Mouse (Mus musculus): ENCODE data around the gene Dand5.

The Dand5 gene

GRCm38 (mm10) chr8:84822723-84823122 is at the start of gene Dand5:
Dand5 (minus strand) TSS chr8:84822823.
- DNase-seq = no peak

GRCm38 (mm10) chr8:84871376-84872308 is 49.0 kb upstream of the Dand5 start, which contains the start of gene Syce2:
Syce2 (plus strand) TSS chr8:84872111.
- DNase-seq = peak; percentile 69 to 81

- DNase-seq = peak; percentile 93 to 96
Measured at GRCm38 (mm10) chr8:84856864-84857441, 34.3 kb upstream of the Dand5 start, which contains the start of gene Farsa. Farsa (plus strand) TSS chr8:84856989.

GRCm38 (mm10) chr8:84856434-84856833 is 33.8 kb upstream of the Dand5 start:
- DNase-seq = no peak

GRCm38 (mm10) chr8:84847684-84848435 is 25.2 kb upstream of the Dand5 start:
- DNase-seq = no peak

- peak; percentile 100 for DNase-seq
Measured at GRCm38 (mm10) chr8:84846722-84847572, 24.3 kb upstream of the Dand5 start, which contains the start of gene Calr. Calr (minus strand) TSS chr8:84846934.

- peak; percentile 32 to 35 for DNase-seq
Measured at GRCm38 (mm10) chr8:84846094-84846721, 23.6 kb upstream of the Dand5 start.

GRCm38 (mm10) chr8:84845355-84846093 is 22.9 kb upstream of the Dand5 start:
- peak; percentile 38 to 44 for DNase-seq

GRCm38 (mm10) chr8:84844397-84845070 is 21.9 kb upstream of the Dand5 start:
- DNase-seq = no peak

- DNase-seq = no peak
Measured at GRCm38 (mm10) chr8:84841514-84841913, 18.9 kb upstream of the Dand5 start.

GRCm38 (mm10) chr8:84840248-84840999 is 17.8 kb upstream of the Dand5 start, which contains the start of gene Rad23a:
Rad23a (minus strand) TSS chr8:84840665.
- DNase-seq = peak; percentile 91 to 93

- DNase-seq = no peak
Measured at GRCm38 (mm10) chr8:84839875-84840247, 17.2 kb upstream of the Dand5 start.

- no peak for DNase-seq
Measured at GRCm38 (mm10) chr8:84839411-84839810, 16.8 kb upstream of the Dand5 start.

GRCm38 (mm10) chr8:84838513-84838912 is 15.9 kb upstream of the Dand5 start:
- DNase-seq = no peak

GRCm38 (mm10) chr8:84837912-84838470 is 15.4 kb upstream of the Dand5 start:
- no peak for DNase-seq

- no peak for DNase-seq
Measured at GRCm38 (mm10) chr8:84837149-84837911, 14.7 kb upstream of the Dand5 start.

GRCm38 (mm10) chr8:84834866-84835855 is 12.5 kb upstream of the Dand5 start:
- no peak for DNase-seq
